Mouse (Mus musculus): ENCODE measurements around the gene Dnaic2. TPM values are rescaled to one million over a fixed set of nuclear protein-coding genes. Genes with fewer than 3 reads are reported as not detected.
A peak's percentile ranks its signal among the peaks of the same experiment; 100 is the strongest.

Dnaic2 gene
- polyA plus RNA-seq, 1 experiment from 2014 or later, result 6.3 TPM

- H3K9me3 ChIP-seq, result no peaks in the 10 kb centered on the region
- H3K36me3 ChIP-seq, result peaks cover 28% of the 10 kb centered on the region
- H3K4me3 ChIP-seq, result no peak overlapping the region
- 87% methylated on average over 5 of the region's 5 CpGs for WGBS
- no peaks in the 10 kb centered on the region for H3K27me3 ChIP-seq (ENCODE audit: insufficient read depth, poor library complexity, severe bottlenecking)
- peaks cover 16% of the 10 kb centered on the region for H3K4me1 ChIP-seq (replicated peaks)
- no peak for DNase-seq (ENCODE audit: low spot score)
- no peak overlapping the region for H3K27ac ChIP-seq
Measured at GRCm38 (mm10) chr11:114706358-114706757, 20.9 kb upstream of the Dnaic2 start.

GRCm38 (mm10) chr11:114711393-114711792, 15.8 kb upstream of the Dnaic2 start:
- Histone ChIP-seq H3K9me3 (no peaks in the 10 kb centered on the region), H3K27me3 (ENCODE audit: insufficient read depth, poor library complexity, severe bottlenecking) (no peaks in the 10 kb centered on the region), H3K4me1 (replicated peaks) (0 out of 2 replicates have a peak, but pooled peaks cover 13% of the 10 kb centered on the region), H3K27ac (no peak overlapping the region; the same call in 1 of the 2 replicates), H3K4me3 (no peak overlapping the region), H3K36me3 (peaks cover 35% of the 10 kb centered on the region)
- DNase-seq (ENCODE audit: low spot score), result no peak
- WGBS, result 91% methylated on average over 3 of the region's 3 CpGs

GRCm38 (mm10) chr11:114711861-114712260, 15.3 kb upstream of the Dnaic2 start:
- DNase-seq (ENCODE audit: low spot score), result no peak
- WGBS, result 88% methylated on average over 12 of the region's 12 CpGs
- H3K9me3 ChIP-seq, result no peaks in the 10 kb centered on the region
- no peak overlapping the region; the same call in 1 of the 2 replicates for H3K27ac ChIP-seq
- 0 out of 2 replicates have a peak, but pooled peaks cover 13% of the 10 kb centered on the region for H3K4me1 ChIP-seq (replicated peaks)
- H3K4me3 ChIP-seq, result no peak overlapping the region
- peaks cover 35% of the 10 kb centered on the region for H3K36me3 ChIP-seq
- H3K27me3 ChIP-seq (ENCODE audit: insufficient read depth, poor library complexity, severe bottlenecking), result no peaks in the 10 kb centered on the region

- WGBS, result 89% methylated on average over 6 of the region's 6 CpGs
- Histone ChIP-seq H3K9me3 (no peaks in the 10 kb centered on the region), H3K4me1 (replicated peaks) (0 out of 2 replicates have a peak, but pooled peaks cover 13% of the 10 kb centered on the region), H3K4me3 (no peak overlapping the region), H3K27ac (no peak overlapping the region), H3K36me3 (peaks cover 18% of the 10 kb centered on the region), H3K27me3 (ENCODE audit: insufficient read depth, poor library complexity, severe bottlenecking) (no peaks in the 10 kb centered on the region)
- no peak for DNase-seq (ENCODE audit: low spot score)
Measured at GRCm38 (mm10) chr11:114714526-114714925, 12.7 kb upstream of the Dnaic2 start.

- Histone ChIP-seq H3K4me3 (no peak overlapping the region), H3K27me3 (ENCODE audit: insufficient read depth, poor library complexity, severe bottlenecking) (no peaks in the 10 kb centered on the region), H3K4me1 (replicated peaks) (0 out of 2 replicates have a peak, but pooled peaks cover 14% of the 10 kb centered on the region), H3K36me3 (peaks cover 12% of the 10 kb centered on the region), H3K27ac (peak overlapping the region; percentile 26; the same call in 1 of the 2 replicates), H3K9me3 (no peaks in the 10 kb centered on the region)
- WGBS, result 79% methylated on average over 7 of the region's 7 CpGs
- DNase-seq (ENCODE audit: low spot score), result no peak
Measured at GRCm38 (mm10) chr11:114715531-114715930, 11.7 kb upstream of the Dnaic2 start.

- Histone ChIP-seq H3K27ac (no peak overlapping the region), H3K9me3 (no peaks in the 10 kb centered on the region), H3K36me3 (no peaks in the 10 kb centered on the region), H3K4me3 (no peak overlapping the region), H3K27me3 (ENCODE audit: insufficient read depth, poor library complexity, severe bottlenecking) (no peaks in the 10 kb centered on the region), H3K4me1 (replicated peaks) (peaks cover 16% of the 10 kb centered on the region)
- 83% methylated on average over 10 of the region's 10 CpGs for WGBS
- no peak for DNase-seq (ENCODE audit: low spot score)
Measured at GRCm38 (mm10) chr11:114720535-114720934, 6.7 kb upstream of the Dnaic2 start.

- Histone ChIP-seq H3K27me3 (ENCODE audit: insufficient read depth, poor library complexity, severe bottlenecking) (no peaks in the 10 kb centered on the region), H3K9me3 (no peaks in the 10 kb centered on the region), H3K4me1 (replicated peaks) (peaks cover 24% of the 10 kb centered on the region), H3K36me3 (no peaks in the 10 kb centered on the region), H3K4me3 (no peak overlapping the region), H3K27ac (no peak overlapping the region)
- WGBS, result 87% methylated on average over 8 of the region's 8 CpGs
- DNase-seq (ENCODE audit: low spot score), result no peak
Measured at GRCm38 (mm10) chr11:114722438-114722837, 4.8 kb upstream of the Dnaic2 start.

GRCm38 (mm10) chr11:114723030-114723429, 4.2 kb upstream of the Dnaic2 start:
- 74% methylated on average over 13 of the region's 13 CpGs for WGBS
- peaks cover 6% of the 10 kb centered on the region for H3K27me3 ChIP-seq (ENCODE audit: insufficient read depth, poor library complexity, severe bottlenecking)
- H3K9me3 ChIP-seq, result no peaks in the 10 kb centered on the region
- no peaks in the 10 kb centered on the region for H3K36me3 ChIP-seq
- H3K4me3 ChIP-seq, result no peak overlapping the region
- H3K27ac ChIP-seq, result peak overlapping the region; percentile 36; the same call in 1 of the 2 replicates
- peaks cover 30% of the 10 kb centered on the region for H3K4me1 ChIP-seq (replicated peaks)
- no peak for DNase-seq (ENCODE audit: low spot score)

- Histone ChIP-seq H3K27me3 (ENCODE audit: insufficient read depth, poor library complexity, severe bottlenecking) (peaks cover 16% of the 10 kb centered on the region), H3K27ac (no peak overlapping the region), H3K9me3 (no peaks in the 10 kb centered on the region), H3K4me1 (replicated peaks) (peaks cover 50% of the 10 kb centered on the region), H3K36me3 (no peaks in the 10 kb centered on the region), H3K4me3 (no peak overlapping the region)
- WGBS, result 74% methylated on average over 11 of the region's 11 CpGs
- no peak for DNase-seq (ENCODE audit: low spot score)
Measured at GRCm38 (mm10) chr11:114724787-114725590, 2.2 kb upstream of the Dnaic2 start.

- peak overlapping the region; percentile 60; the same call in 1 of the 2 replicates for H3K27ac ChIP-seq
- peak overlapping the region; percentile 49 for H3K4me3 ChIP-seq
- H3K27me3 ChIP-seq (ENCODE audit: insufficient read depth, poor library complexity, severe bottlenecking), result peaks cover 16% of the 10 kb centered on the region
- H3K4me1 ChIP-seq (replicated peaks), result peaks cover 56% of the 10 kb centered on the region
- 32% methylated on average over 5 of the region's 5 CpGs for WGBS
- no peaks in the 10 kb centered on the region for H3K9me3 ChIP-seq
- no peaks in the 10 kb centered on the region for H3K36me3 ChIP-seq
- no peak for DNase-seq (ENCODE audit: low spot score)
Measured at GRCm38 (mm10) chr11:114727826-114728186, 598 bp downstream of the Dnaic2 start.

GRCm38 (mm10) chr11:114728333-114728732, 1.1 kb downstream of the Dnaic2 start:
- DNase-seq (ENCODE audit: low spot score), result no peak
- Histone ChIP-seq H3K9me3 (no peaks in the 10 kb centered on the region), H3K4me1 (replicated peaks) (peaks cover 52% of the 10 kb centered on the region), H3K27me3 (ENCODE audit: insufficient read depth, poor library complexity, severe bottlenecking) (peaks cover 16% of the 10 kb centered on the region), H3K27ac (peak overlapping the region; percentile 60), H3K4me3 (no peak overlapping the region), H3K36me3 (no peaks in the 10 kb centered on the region)
- WGBS, result 54% methylated on average over 5 of the region's 5 CpGs

GRCm38 (mm10) chr11:114729832-114730363, 2.7 kb downstream of the Dnaic2 start:
- H3K27ac ChIP-seq, result peak overlapping the region; percentile 60
- H3K9me3 ChIP-seq, result no peaks in the 10 kb centered on the region
- H3K4me1 ChIP-seq (replicated peaks), result peaks cover 49% of the 10 kb centered on the region
- WGBS, result 48% methylated on average over 6 of the region's 6 CpGs
- H3K27me3 ChIP-seq (ENCODE audit: insufficient read depth, poor library complexity, severe bottlenecking), result peaks cover 16% of the 10 kb centered on the region
- no peaks in the 10 kb centered on the region for H3K36me3 ChIP-seq
- no peak overlapping the region for H3K4me3 ChIP-seq
- peak; percentile 25 for DNase-seq (ENCODE audit: low spot score)

- no peaks in the 10 kb centered on the region for H3K9me3 ChIP-seq
- H3K4me1 ChIP-seq (replicated peaks), result peaks cover 42% of the 10 kb centered on the region
- H3K36me3 ChIP-seq, result no peaks in the 10 kb centered on the region
- no peak overlapping the region for H3K27ac ChIP-seq
- WGBS, result 83% methylated on average over 4 of the region's 4 CpGs
- no peak overlapping the region for H3K4me3 ChIP-seq
- H3K27me3 ChIP-seq (ENCODE audit: insufficient read depth, poor library complexity, severe bottlenecking), result peaks cover 16% of the 10 kb centered on the region
- DNase-seq (ENCODE audit: low spot score), result no peak
Measured at GRCm38 (mm10) chr11:114731711-114732110, 4.5 kb downstream of the Dnaic2 start.

All from hindbrain, embryonic 10.5 days (tissue).